24 mouse cellular contexts compared by ENCODE assay signal in the genomic region with DNA sequence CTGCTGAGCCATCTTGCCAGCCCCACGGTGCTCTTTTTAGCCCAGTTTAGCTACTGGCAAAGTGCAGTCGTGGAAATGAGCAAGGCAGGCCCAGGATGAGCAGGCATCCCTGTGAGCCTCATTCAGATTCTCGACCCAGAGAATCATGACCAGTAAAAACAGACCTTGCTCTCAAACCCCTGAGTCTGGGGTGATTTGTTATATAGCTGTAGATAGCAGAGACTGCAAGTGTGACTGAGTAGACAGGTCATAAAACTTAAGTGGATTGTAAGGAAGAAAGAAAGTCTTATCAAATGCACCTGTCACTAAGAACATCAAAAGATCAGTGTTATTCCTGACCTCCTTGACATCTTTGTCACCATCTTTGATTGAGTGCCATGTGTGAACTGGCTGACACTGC.
"Had no signal": no experiment of that assay in that cellular context is flagged by ENCODE, and none has a peak within 500 bp of the region (broad histone marks: within the 10 kb centered on the region; RNA-seq: fewer than 3 reads in every experiment).

No protein-coding gene starts in this region.

- H3K27me3 ChIP-seq: heart, embryonic 12.5 days; hindbrain, embryonic 12.5 days; kidney, embryonic 15.5 days; limb, embryonic 13.5 days; limb, embryonic 15.5 days had no signal

- H3K36me3 ChIP-seq: heart, embryonic 10.5 days; heart, embryonic 12.5 days; hindbrain, embryonic 10.5 days; hindbrain, embryonic 12.5 days; kidney, embryonic 15.5 days; limb, embryonic 13.5 days; limb, embryonic 15.5 days; liver, embryonic 12.5 days had no signal

- H3K9ac ChIP-seq: forebrain, postnatal 0 days; heart, embryonic 12.5 days; hindbrain, embryonic 12.5 days; hindbrain, embryonic 14.5 days; kidney, embryonic 15.5 days; limb, embryonic 13.5 days; limb, embryonic 15.5 days; liver, embryonic 12.5 days had no signal

- H3K4me2 ChIP-seq: heart, embryonic 12.5 days; hindbrain, embryonic 12.5 days; hindbrain, embryonic 14.5 days; kidney, embryonic 15.5 days; limb, embryonic 13.5 days; limb, embryonic 15.5 days; liver, embryonic 12.5 days had no signal

- DNase-seq: forebrain, postnatal 0 days; gastrocnemius, postnatal 14 days; gastrocnemius, postnatal 36 days; heart, adult 11 months; heart, adult 2 months; heart, postnatal 10 days; heart, postnatal 4 days; kidney, adult 18-20 months; kidney, postnatal 14 days; layer of hippocampus, adult 9-11 months; layer of hippocampus, postnatal 36 days; left cerebral cortex, postnatal 4 days had no signal

- ATAC-seq: forebrain, postnatal 0 days; hindbrain, embryonic 16.5 days; inflammation-experienced regulatory T-cells, adult 6 months; liver, embryonic 12.5 days had no signal

- H3K4me3 ChIP-seq: heart, adult 2 months; heart, embryonic 10.5 days; heart, embryonic 12.5 days; hindbrain, embryonic 10.5 days; hindbrain, embryonic 12.5 days; kidney, embryonic 15.5 days; limb, embryonic 13.5 days; limb, embryonic 15.5 days; liver, embryonic 12.5 days had no signal

- H3K27ac ChIP-seq: heart, adult 2 months; heart, embryonic 10.5 days; hindbrain, embryonic 10.5 days; hindbrain, embryonic 12.5 days; hindbrain, embryonic 14.5 days; kidney, embryonic 15.5 days; kidney, postnatal 0 days; limb, embryonic 13.5 days; limb, embryonic 15.5 days; liver, embryonic 12.5 days had no signal

- H3K4me1 ChIP-seq: heart, embryonic 10.5 days; heart, embryonic 12.5 days; hindbrain, embryonic 10.5 days; hindbrain, embryonic 12.5 days; liver, embryonic 12.5 days had no signal

- H3K9me3 ChIP-seq: heart, embryonic 10.5 days; heart, embryonic 12.5 days; hindbrain, embryonic 10.5 days; hindbrain, embryonic 12.5 days; kidney, embryonic 15.5 days; limb, embryonic 13.5 days; limb, embryonic 15.5 days; liver, embryonic 12.5 days had no signal
